Mouse (Mus musculus) cerebellum, postnatal 14 days (tissue): ENCODE measurements around the gene C2cd3.
A peak's percentile ranks its signal among the peaks of the same experiment; 100 is the strongest.

Source experiments
- DNase-seq, 2 experiments: peaks; one replicate each; pipeline ENCODE4 v3.0.0; 2021; ENCODE audit warnings: mixed read lengths in 2 of 2

Gene C2cd3

DNA sequence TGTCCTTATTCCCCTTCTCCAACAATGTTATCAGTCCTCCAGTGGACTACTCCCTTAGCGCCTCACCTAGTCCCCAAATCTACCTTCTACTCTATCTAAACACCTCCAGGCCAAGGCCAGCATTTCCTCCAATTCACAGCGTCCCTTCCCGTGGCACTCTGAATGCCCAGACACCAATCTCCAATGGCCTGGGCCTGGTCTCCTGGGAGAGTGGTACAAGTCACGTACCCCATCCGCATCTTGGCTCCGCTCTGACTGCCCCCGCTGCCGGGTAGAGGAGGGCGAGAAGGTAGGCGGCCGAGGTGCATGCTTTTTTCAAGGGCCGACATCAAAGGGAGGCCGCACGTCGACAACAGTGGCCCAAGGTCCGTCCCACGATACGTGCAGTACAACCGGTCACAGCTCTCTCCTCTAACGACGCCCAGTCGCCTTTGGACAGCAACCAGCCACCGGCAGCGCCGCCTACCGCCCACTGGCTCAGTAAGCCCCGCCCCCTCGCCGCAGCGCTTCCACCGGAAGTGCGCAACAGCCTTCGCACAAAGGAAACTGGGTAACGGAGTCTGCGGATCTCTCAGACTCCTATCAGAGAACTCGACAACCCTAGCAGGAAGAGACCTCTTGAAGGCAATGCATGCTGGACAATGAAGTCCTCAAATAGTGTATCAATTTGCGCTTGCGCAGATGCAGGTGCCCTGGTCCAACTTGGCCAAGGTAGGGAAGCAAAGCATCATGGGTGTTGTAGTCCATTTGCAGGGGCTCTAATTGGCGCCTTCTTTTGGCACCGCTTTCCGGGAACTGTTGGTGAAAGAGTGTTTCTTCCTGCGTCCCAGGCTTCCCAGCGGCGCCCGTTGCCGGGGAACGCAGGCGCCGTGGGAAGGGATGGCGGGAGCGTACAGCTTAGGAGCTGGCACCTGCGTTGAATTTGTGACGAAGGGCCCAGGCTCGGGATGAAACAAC is at the start of gene C2cd3, which contains the start of gene Ppme1:
Gene C2cd3 (plus strand): TSS at position 739 of the 957 bp plus-strand sequence.
Gene Ppme1 (minus strand): TSS at position 813 of the 957 bp plus-strand sequence.
- DNase-seq: peak; percentile 99

- DNase-seq: no peak
Observed at GRCm38 (mm10) chr7:100323721-100324120, 48.3 kb upstream of the C2cd3 start.

DNA sequence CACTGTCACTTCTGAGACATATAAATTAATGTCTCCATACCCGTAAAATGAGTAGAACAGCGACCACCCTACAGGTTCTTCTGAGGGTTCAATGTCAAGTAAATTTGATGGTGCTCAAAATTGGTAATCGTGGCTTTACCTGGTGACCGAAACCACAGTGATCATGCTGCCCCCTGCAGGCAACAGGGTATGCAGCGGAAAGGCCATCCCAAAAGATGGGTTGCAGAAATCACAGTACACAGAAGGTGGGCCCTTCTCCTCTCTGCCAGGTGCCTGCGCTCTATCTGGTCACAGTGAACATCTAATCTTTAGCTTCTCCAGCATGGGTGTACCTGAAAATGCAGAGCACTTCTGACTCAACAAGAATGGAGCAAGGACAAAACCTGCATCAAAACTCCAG is 46.6 kb upstream of the C2cd3 start:
- peak; percentile 75 to 83 for DNase-seq

DNA sequence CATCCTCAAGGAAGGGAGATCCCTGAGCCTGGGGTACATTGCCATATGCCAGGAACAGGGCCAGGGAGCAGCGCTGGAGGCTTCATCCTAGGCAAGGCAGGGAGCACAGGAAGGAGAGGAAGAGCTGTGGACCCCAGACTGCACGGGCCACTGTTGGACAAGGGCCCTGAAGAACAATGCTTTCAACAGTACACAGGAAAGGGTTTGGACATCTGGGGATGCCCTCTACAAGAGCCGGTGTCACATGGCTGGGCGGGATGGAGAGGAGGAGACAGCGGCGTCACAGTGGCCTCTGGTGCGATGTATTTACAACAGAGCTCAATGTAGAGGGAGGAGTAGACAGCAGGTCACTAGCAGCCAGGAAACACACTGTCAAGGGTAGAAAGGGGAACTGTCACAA is 44.5 kb upstream of the C2cd3 start:
- no peak for DNase-seq

GRCm38 (mm10) chr7:100328636-100329035 is 43.4 kb upstream of the C2cd3 start:
- no peak for DNase-seq

DNA sequence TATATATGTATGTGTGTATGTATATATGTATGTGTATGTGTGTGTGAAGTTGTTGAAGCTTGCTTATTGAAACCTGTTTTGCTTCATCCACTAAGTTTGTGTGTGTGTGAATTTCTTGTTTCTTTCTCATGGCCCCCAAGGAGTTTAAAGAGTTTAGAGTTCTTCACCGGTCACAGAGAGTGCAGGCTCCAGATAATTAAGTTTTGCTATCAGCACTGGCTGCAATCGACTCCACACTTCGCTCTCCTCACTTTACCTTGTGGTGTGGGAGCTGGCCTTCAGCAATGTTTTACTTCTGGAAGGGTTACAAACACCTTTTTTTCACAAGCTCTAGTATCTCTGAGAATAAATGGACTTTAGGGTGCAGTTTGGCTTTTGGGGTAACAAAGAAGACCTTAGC is 40.8 kb upstream of the C2cd3 start:
- DNase-seq: no peak

GRCm38 (mm10) chr7:100335921-100336320 is 36.1 kb upstream of the C2cd3 start:
- DNase-seq: no peak

- no peak for DNase-seq
Observed at GRCm38 (mm10) chr7:100354984-100355383, 17.0 kb upstream of the C2cd3 start.

DNA sequence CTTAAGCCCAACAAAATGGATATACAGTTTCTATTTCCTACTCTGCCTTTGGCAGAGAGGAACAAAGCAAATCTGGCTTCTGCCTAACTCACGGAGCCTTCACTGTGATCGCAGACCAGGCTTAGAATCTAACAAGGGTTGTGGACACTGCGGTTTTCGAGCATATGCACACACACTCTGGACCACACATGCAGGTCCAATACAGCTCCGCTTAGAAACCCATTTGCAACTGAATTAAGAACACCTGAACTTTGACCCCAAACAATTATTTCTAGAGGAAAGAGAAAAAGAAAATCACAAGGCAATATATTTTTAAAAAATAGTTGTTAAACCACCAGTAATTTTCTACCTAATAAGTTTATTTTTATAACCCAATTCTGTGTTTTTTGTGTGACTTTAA is 15.7 kb upstream of the C2cd3 start:
- DNase-seq: no peak

DNA sequence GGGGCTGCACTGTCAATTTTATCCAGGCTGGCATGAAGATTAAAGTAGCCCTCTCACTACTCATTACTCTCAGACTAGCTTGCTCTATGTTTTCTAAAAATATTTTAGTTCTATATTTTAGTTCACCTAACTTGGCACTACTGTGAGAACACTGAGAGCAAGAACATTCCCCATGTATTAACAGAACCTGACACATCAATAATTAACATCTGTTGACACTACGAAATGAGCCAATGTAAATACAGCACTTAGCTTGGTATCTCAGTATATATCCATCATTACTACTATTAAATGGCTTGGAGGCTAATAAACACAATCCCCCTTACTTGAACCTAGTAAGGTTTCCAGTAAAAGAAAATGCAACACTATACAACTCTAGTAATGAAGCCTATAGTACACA is 15.3 kb upstream of the C2cd3 start:
- no peak for DNase-seq

GRCm38 (mm10) chr7:100357856-100358255 is 14.2 kb upstream of the C2cd3 start:
- no peak for DNase-seq

GRCm38 (mm10) chr7:100363162-100363561 is 8.9 kb upstream of the C2cd3 start:
- DNase-seq: no peak

GRCm38 (mm10) chr7:100364888-100365287 is 7.1 kb upstream of the C2cd3 start:
- DNase-seq: no peak

GRCm38 (mm10) chr7:100372452-100372980 is 483 bp downstream of the C2cd3 start:
- no peak for DNase-seq

DNA sequence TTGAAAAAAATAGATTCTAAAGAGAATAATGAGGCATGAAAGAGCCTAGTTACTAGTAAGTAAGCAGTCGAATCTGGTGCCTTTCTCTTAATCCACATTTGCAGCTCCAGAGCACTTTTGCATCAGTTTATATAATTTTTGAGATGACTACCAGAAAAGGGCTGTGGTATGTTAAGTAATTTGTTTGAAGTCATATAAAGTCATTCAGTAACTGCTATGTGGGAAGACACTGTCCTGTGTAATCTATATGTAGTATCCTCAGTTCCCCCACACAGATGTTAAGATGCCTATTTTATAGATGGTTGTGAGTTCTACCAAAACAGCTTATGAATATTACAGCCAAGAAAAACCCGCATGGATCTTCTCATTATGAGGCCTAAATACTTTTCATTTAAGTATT is 6.2 kb downstream of the C2cd3 start:
- DNase-seq: no peak

- no peak for DNase-seq
Observed at GRCm38 (mm10) chr7:100381161-100381560, 9.1 kb downstream of the C2cd3 start.

DNA sequence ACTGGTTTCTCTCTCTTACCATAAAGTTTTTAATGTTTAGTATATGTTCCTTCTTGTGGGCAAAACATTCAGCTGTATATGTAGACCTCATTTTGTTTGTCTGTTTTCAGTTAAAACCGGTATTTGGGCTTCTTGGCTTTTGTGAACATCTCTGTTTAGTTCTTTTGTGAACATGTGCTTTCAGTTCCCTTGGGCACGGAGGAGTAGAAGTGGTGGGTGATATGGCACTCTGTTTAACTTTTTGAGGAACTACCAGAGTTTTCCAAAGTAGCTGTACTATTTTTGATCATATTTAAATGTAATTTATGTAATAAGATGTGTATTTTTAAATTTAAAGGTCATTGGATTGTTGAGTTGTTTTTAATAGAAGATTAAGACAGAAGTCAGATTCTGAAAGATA is 11.2 kb downstream of the C2cd3 start:
- DNase-seq: no peak

DNA sequence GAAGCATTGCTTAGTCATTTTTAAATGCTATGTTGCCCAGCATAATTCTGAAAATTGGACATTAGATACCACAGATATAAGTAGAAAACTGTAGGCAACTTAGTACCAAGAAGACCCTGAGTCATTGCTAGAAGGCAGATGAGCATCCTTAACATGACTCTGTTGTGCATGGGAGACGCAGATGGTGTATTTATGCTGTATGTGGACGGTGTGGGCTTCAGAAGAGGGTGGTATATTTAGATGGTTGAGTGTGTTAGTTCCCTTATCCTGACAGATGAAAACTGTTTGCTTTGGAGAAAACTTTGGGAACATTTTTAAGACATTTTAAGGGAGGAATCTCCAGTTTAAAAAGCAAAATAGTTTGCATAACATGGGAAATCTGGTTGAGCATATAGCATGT is 16.1 kb downstream of the C2cd3 start:
- no peak for DNase-seq

DNA sequence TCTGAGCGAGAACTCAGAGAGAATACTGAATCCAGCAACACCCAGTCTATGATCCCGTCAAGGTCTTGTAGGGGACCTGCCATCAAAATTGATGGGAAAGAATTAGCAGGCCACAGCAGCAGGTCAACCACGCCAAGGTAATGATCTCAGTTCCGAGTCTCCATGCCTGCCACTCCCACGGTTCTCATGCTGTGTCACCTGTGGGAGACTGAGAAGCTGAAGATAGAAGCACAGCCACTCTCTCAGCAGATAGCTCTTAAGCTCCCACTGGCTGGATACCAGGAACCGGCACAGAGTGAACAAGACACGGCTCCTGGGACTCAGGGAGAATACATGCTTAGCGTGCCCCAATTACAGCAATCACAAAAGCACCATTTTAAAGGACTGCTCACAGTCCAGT is 18.1 kb downstream of the C2cd3 start:
- DNase-seq: no peak

DNA sequence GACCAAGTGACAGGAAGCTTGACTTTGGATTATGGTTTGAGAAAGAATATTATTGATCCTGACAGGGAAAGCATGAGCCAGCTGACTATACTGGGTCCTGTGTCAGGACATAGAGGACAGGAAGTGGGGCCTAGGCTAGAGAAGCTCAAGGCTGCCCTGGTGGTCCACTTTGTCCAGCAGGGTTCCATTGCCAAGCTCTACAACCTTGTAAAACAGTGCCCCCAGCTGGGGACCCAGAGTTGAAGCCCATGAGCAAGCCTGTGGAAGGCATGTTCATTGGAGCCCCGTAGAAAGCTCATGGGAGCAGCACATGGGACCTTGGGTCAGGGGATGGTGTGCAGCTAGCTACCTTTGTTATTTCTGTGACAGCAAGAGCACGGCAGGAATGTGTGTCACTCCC is 20.2 kb downstream of the C2cd3 start:
- DNase-seq: peak; percentile 6 to 7

DNA sequence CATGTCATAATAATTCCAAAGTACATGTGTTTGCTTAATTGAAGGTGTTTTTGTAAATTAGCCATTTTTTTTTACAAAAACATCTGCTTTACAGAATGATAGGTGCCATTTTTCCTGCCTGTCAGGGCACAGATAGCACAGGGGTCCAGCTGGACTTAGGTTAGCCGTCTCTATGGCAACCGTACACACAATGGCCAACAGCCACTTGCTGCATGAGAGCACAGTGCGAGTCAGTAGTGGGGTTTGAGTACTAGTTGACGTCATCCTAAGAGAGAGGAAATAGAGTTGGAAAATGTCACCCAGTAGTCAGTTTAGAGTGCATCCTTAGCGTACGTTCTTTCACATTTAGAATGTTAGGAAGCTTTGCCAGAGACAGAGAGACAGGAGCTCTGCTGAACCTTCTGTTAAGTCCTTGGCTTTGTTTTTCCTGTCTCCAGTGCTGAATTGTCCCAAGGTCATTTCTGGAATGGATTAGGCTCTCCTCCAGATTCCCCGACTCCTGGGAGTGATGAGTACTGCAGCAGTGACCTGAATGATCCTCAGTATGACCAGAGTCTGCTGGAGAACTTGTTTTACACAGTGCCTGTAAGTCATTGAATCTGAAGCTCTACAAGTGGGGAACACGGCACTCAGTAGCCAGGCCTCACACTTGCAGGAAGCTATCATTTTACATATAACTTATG is 27.3 kb downstream of the C2cd3 start:
- no peak for DNase-seq

DNA sequence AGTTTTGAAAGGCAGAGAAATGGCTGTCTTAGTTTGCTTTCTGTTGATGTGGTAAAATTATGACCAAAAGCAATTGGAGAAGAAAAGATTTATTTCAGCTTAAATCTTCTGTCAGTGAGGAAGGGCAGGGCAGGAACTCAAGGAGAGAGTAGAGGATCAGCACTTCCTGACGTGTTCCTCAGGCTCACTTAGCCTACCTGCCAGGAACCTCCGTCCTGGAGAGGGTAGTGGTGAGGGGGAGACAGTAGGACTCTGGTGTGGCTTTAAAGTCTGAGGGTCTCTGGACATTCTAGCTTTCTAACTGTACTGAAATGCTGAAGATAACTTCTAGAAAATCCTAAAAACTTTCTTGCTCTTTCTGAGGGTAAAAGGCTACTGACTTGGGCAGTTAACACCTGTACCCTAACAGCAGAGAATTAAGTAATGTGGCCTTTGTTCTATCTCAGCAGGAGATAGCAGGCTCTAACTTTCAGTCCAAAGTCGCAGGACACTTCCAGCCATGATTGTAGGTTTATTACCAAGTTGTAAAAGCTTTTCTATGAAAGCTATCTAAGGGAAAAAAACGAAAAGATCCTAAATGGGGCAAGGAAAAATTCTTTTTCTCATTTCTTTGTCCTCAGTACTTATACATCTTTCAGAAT is 29.0 kb downstream of the C2cd3 start:
- no peak for DNase-seq

- DNase-seq: no peak
Observed at GRCm38 (mm10) chr7:100402715-100403114, 30.7 kb downstream of the C2cd3 start.
